Mouse (Mus musculus): ENCODE measurements around the gene Gm11565. TPM values are rescaled to one million over a fixed set of nuclear protein-coding genes. Genes with fewer than 3 reads are reported as not detected.
A peak's percentile ranks its signal among the peaks of the same experiment; 100 is the strongest.

The Gm11565 gene
- polyA plus RNA-seq, 1 experiment from 2014 or later, result not detected

DNA sequence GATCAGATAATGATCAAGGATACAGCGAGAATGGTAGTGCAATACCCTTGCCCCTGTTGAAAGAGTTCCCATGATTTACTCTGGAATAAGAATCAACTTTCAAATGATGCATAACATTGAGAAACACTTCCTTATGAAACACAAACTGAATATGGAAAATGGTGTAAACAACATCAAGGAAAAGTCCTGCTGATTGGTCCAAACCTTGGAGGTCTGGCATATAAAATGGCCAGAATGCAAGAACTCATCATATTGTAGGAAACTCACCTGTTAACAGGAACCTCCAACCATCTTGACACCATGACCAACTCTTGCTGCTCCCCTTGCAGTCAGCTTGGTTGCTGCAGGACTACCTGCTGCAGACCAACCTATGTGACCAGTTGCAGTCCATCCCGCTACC is 33.6 kb downstream of the Gm11565 start, which contains the start of gene Krtap9-5:
Krtap9-5 (plus strand) TSS at position 301 of the 400 bp plus-strand sequence.
- Histone ChIP-seq H3K27ac (ENCODE audit: low read depth, low read length) (no peak within 1 kb of the TSS), H3K4me1 (replicated peaks; ENCODE audit: control insufficient read depth, insufficient read depth, low read length) (no peaks in the 10 kb centered on the region), H3K36me3 (ENCODE audit: control insufficient read depth, insufficient read depth) (no peaks in the 10 kb centered on the region), H3K4me2 (replicated peaks; ENCODE audit: low read depth) (no peak within 1 kb of the TSS), H3K4me3 (ENCODE audit: low read depth, low read length) (no peak within 1 kb of the TSS), H3K27me3 (replicated peaks; ENCODE audit: control insufficient read depth, insufficient read depth, low read length) (no peaks in the 10 kb centered on the region), H3K9me3 (ENCODE audit: control insufficient read depth) (no peaks in the 10 kb centered on the region), H3K9ac (ENCODE audit: low read depth, low read length) (no peak within 1 kb of the TSS)
- no peak for TF ChIP-seq CTCF (IDR thresholded peaks at IDR 0.05; ENCODE audit: low read depth)
- 85% methylated on average over 2 of the region's 2 CpGs for WGBS
- ATAC-seq, result no peak

DNA sequence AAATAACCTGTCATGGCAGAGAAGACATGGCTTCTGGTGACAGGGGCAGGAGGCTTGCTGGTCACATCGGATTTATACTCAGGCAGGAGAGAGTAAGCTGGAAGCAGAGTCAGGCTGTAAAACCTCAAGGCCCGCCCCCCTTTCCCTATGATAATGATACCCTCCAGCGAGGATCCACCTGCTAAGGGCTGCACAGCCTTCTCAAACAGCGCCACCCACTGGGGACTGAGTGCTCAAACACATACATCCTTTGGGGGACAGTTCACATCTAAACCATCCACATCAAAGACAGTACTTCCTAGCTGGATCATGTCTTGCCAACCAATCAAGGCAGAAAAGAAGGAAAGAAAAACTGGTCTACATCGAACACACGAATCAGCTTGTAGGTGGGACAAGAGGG is 49.7 kb downstream of the Gm11565 start:
- no peak for ATAC-seq
- Histone ChIP-seq H3K9me3 (ENCODE audit: control insufficient read depth) (no peaks in the 10 kb centered on the region), H3K4me2 (replicated peaks; ENCODE audit: low read depth) (no peak overlapping the region), H3K27me3 (replicated peaks; ENCODE audit: control insufficient read depth, insufficient read depth, low read length) (no peaks in the 10 kb centered on the region), H3K4me1 (replicated peaks; ENCODE audit: control insufficient read depth, insufficient read depth, low read length) (no peaks in the 10 kb centered on the region), H3K4me3 (ENCODE audit: low read depth, low read length) (no peak overlapping the region), H3K27ac (ENCODE audit: low read depth, low read length) (no peak overlapping the region), H3K36me3 (ENCODE audit: control insufficient read depth, insufficient read depth) (no peaks in the 10 kb centered on the region), H3K9ac (ENCODE audit: low read depth, low read length) (no peak overlapping the region)
- WGBS, result 55% methylated on average over 6 of the region's 6 CpGs
- peak; percentile 44; the same call in 1 of the 2 replicates for TF ChIP-seq CTCF (IDR thresholded peaks at IDR 0.05; ENCODE audit: low read depth)

Other genes with a start within 250 kb of the Gm11565 start
- not detected in 2 replicates for gene Krtap4-6, start 248.8 kb upstream of the Gm11565 start, polyA plus RNA-seq (2015; fragmentation: Nextera tagmentation; extraction: Ambion mirVana)
- not detected in 2 replicates for gene Gm14190, start 224.0 kb upstream of the Gm11565 start, polyA plus RNA-seq (2015; fragmentation: Nextera tagmentation; extraction: Ambion mirVana)
- gene Gm14180, start 180.5 kb upstream of the Gm11565 start, polyA plus RNA-seq (2015; fragmentation: Nextera tagmentation; extraction: Ambion mirVana), result not detected in 2 replicates
- not detected in 2 replicates for gene Gm11595, start 141.8 kb upstream of the Gm11565 start, polyA plus RNA-seq (2015; fragmentation: Nextera tagmentation; extraction: Ambion mirVana)
- gene Krtap4-8, start 134.0 kb upstream of the Gm11565 start, polyA plus RNA-seq (2015; fragmentation: Nextera tagmentation; extraction: Ambion mirVana), result not detected in 2 replicates
- not detected in 2 replicates for gene Krtap4-9, start 129.6 kb upstream of the Gm11565 start, polyA plus RNA-seq (2015; fragmentation: Nextera tagmentation; extraction: Ambion mirVana)
- not detected in 2 replicates for gene Gm11596, start 121.3 kb upstream of the Gm11565 start, polyA plus RNA-seq (2015; fragmentation: Nextera tagmentation; extraction: Ambion mirVana)
- not detected in 2 replicates for gene Gm11569, start 115.8 kb upstream of the Gm11565 start, polyA plus RNA-seq (2015; fragmentation: Nextera tagmentation; extraction: Ambion mirVana)
- gene Gm11554, start 110.3 kb upstream of the Gm11565 start, polyA plus RNA-seq (2015; fragmentation: Nextera tagmentation; extraction: Ambion mirVana), result not detected in 2 replicates
- not detected in 2 replicates for gene Krtap4-13, start 104.9 kb upstream of the Gm11565 start, polyA plus RNA-seq (2015; fragmentation: Nextera tagmentation; extraction: Ambion mirVana)
- not detected in 2 replicates for gene Gm11564, start 99.1 kb upstream of the Gm11565 start, polyA plus RNA-seq (2015; fragmentation: Nextera tagmentation; extraction: Ambion mirVana)
- gene 2300003K06Rik, start 76.7 kb upstream of the Gm11565 start, polyA plus RNA-seq (2015; fragmentation: Nextera tagmentation; extraction: Ambion mirVana), result not detected in 2 replicates
- gene Krtap4-16, start 63.1 kb upstream of the Gm11565 start, polyA plus RNA-seq (2015; fragmentation: Nextera tagmentation; extraction: Ambion mirVana), result 0.16 TPM in 1 of 2 replicates, not detected in the other
- not detected in 2 replicates for gene Gm11568, start 56.8 kb upstream of the Gm11565 start, polyA plus RNA-seq (2015; fragmentation: Nextera tagmentation; extraction: Ambion mirVana)
- gene Gm11559, start 50.3 kb upstream of the Gm11565 start, polyA plus RNA-seq (2015; fragmentation: Nextera tagmentation; extraction: Ambion mirVana), result not detected in 2 replicates
- gene Krtap9-1, start 41.4 kb upstream of the Gm11565 start, polyA plus RNA-seq (2015; fragmentation: Nextera tagmentation; extraction: Ambion mirVana), result not detected in 2 replicates
- not detected in 2 replicates for gene Gm11567, start 35.6 kb upstream of the Gm11565 start, polyA plus RNA-seq (2015; fragmentation: Nextera tagmentation; extraction: Ambion mirVana)
- gene Krtap31-1, start 6.8 kb upstream of the Gm11565 start, polyA plus RNA-seq (2015; fragmentation: Nextera tagmentation; extraction: Ambion mirVana), result not detected in 2 replicates
- gene Krtap31-2, start 21.5 kb downstream of the Gm11565 start, polyA plus RNA-seq (2015; fragmentation: Nextera tagmentation; extraction: Ambion mirVana), result not detected in 2 replicates
- not detected in 2 replicates for gene Krtap9-5, start 33.7 kb downstream of the Gm11565 start, polyA plus RNA-seq (2015; fragmentation: Nextera tagmentation; extraction: Ambion mirVana)
- gene Krtap29-1, start 64.3 kb downstream of the Gm11565 start, polyA plus RNA-seq (2015; fragmentation: Nextera tagmentation; extraction: Ambion mirVana), result not detected in 2 replicates
- not detected in 2 replicates for gene Krtap16-1, start 71.8 kb downstream of the Gm11565 start, polyA plus RNA-seq (2015; fragmentation: Nextera tagmentation; extraction: Ambion mirVana)
- 0.16 TPM in 1 of 2 replicates, not detected in the other for gene Krtap17-1, start 79.2 kb downstream of the Gm11565 start, polyA plus RNA-seq (2015; fragmentation: Nextera tagmentation; extraction: Ambion mirVana)
- gene Krt33a, start 101.5 kb downstream of the Gm11565 start, polyA plus RNA-seq (2015; fragmentation: Nextera tagmentation; extraction: Ambion mirVana), result not detected in 2 replicates
- not detected in 2 replicates for gene Krt33b, start 115.1 kb downstream of the Gm11565 start, polyA plus RNA-seq (2015; fragmentation: Nextera tagmentation; extraction: Ambion mirVana)
- not detected in 2 replicates for gene Krt34, start 126.8 kb downstream of the Gm11565 start, polyA plus RNA-seq (2015; fragmentation: Nextera tagmentation; extraction: Ambion mirVana)
- 0.07 TPM in 1 of 2 replicates, not detected in the other for gene Krt31, start 135.8 kb downstream of the Gm11565 start, polyA plus RNA-seq (2015; fragmentation: Nextera tagmentation; extraction: Ambion mirVana)
- gene Krt32, start 173.5 kb downstream of the Gm11565 start, polyA plus RNA-seq (2015; fragmentation: Nextera tagmentation; extraction: Ambion mirVana), result not detected in 2 replicates
- 0.26 and 0.44 TPM in 2 replicates for gene Krt35, start 181.5 kb downstream of the Gm11565 start, polyA plus RNA-seq (2015; fragmentation: Nextera tagmentation; extraction: Ambion mirVana)
- gene Krt36, start 190.9 kb downstream of the Gm11565 start, polyA plus RNA-seq (2015; fragmentation: Nextera tagmentation; extraction: Ambion mirVana), result 0.09 and 0.16 TPM in 2 replicates
- not detected in 2 replicates for gene Krt13, start 206.8 kb downstream of the Gm11565 start, polyA plus RNA-seq (2015; fragmentation: Nextera tagmentation; extraction: Ambion mirVana)
- gene Krt15, start 221.2 kb downstream of the Gm11565 start, polyA plus RNA-seq (2015; fragmentation: Nextera tagmentation; extraction: Ambion mirVana), result 1.2 and 1.5 TPM in 2 replicates
- 491 and 533 TPM in 2 replicates for gene Krt19, start 233.9 kb downstream of the Gm11565 start, polyA plus RNA-seq (2015; fragmentation: Nextera tagmentation; extraction: Ambion mirVana)